In the genomic region with DNA sequence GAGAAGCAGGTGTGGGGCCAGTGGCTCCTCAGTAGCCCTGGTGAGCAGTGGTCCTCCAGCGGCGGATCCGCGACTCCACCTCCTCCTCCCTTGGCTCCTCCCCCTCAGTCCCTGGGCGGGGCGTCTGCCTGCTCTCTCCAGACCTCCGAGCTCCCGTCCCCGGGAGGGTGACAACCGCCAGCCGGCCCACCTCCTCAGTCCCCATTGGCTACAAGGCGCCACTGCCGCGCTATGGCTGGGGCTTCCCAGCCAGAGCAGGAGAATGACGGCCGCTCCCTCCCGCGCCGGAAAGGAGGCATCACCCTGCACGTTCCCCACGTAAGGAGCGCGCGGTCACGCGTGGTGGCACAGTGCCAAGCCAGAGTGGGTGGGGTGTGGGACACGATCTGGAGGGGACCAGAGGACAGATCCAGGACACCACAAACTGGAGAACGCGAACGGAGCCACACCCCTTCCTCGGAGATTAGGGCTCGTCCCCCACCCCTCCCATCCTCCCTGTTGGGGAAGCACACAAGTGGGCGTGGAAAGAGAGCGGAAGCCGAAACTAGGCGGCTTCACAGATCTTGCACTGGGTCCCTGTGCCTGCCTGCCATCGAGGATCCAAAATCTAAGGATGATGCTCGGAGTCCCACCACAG, we compare ENCODE assay signal across 7 mouse cellular contexts. TPM values are rescaled to one million over a fixed set of nuclear protein-coding genes. Genes with fewer than 3 reads are reported as not detected.
DNase-seq lines count a peak whose midpoint lies in the region; ATAC-seq lines count a peak whose summit lies in the region.

No protein-coding gene starts in this region.

- intact Hi-C loops in left cerebral cortex, postnatal 25 days (cut with DNase I): loop anchor here (1.0 to 2.0 kb wide), 3 partner anchors 40 to 109 kb away; partner anchors contain the start of genes 4930507D05Rik and Supv3l1

- peak overlapping the region; percentile 86 for H3K4me2 ChIP-seq in intestine, embryonic 15.5 days (replicated peaks)

- peak overlapping the region; percentile 88 for H3K27ac ChIP-seq in intestine, embryonic 15.5 days
- H3K27ac ChIP-seq in midbrain, embryonic 10.5 days (replicated peaks): peak overlapping the region; percentile 92

- no peaks in the 10 kb centered on the region for H3K9me3 ChIP-seq in intestine, embryonic 15.5 days
- H3K9me3 ChIP-seq in midbrain, embryonic 10.5 days (replicated peaks): no peaks in the 10 kb centered on the region

- no peaks in the 10 kb centered on the region for H3K36me3 ChIP-seq in intestine, embryonic 15.5 days
- H3K36me3 ChIP-seq in midbrain, embryonic 10.5 days: no peaks in the 10 kb centered on the region

- H3K9ac ChIP-seq in intestine, embryonic 15.5 days: peak overlapping the region; percentile 64

- ATAC-seq in intestine, embryonic 15.5 days: peak; percentile 97

- DNase-seq in adrenal gland, adult (ENCODE audit: inconsistent age in 2 of 2, low spot score in 1 of 2): peak; percentile 99 to 100
- peak; percentile 97 for DNase-seq in embryo, embryonic 10.5 days (ENCODE audit: low spot score)
- DNase-seq in gastrocnemius, postnatal 25 days: peak; percentile 97
- peak; percentile 96 to 99 for DNase-seq in left cerebral cortex, postnatal 25 days (ENCODE audit: low spot score in 2 of 2)
- peak; percentile 98 for DNase-seq in midbrain, embryonic 10.5 days (ENCODE audit: low spot score)
- peak; percentile 94 for DNase-seq in right cerebral cortex, postnatal 4 days

- under 1% methylated on average over 35 of the region's 38 CpGs for WGBS in intestine, embryonic 15.5 days
- under 1% methylated on average over 38 of the region's 38 CpGs for WGBS in midbrain, embryonic 10.5 days

- H3K4me3 ChIP-seq in intestine, embryonic 15.5 days (replicated peaks): peak overlapping the region; percentile 71
- H3K4me3 ChIP-seq in midbrain, embryonic 10.5 days: peak overlapping the region; percentile 71

- H3K4me1 ChIP-seq in intestine, embryonic 15.5 days (replicated peaks): peaks cover 27% of the 10 kb centered on the region
- H3K4me1 ChIP-seq in midbrain, embryonic 10.5 days: peaks cover 51% of the 10 kb centered on the region

- H3K27me3 ChIP-seq in intestine, embryonic 15.5 days (replicated peaks): no peaks in the 10 kb centered on the region
- peaks cover 11% of the 10 kb centered on the region for H3K27me3 ChIP-seq in midbrain, embryonic 10.5 days (ENCODE audit: low read depth, poor library complexity, severe bottlenecking)

RNA-seq across cellular contexts. Expression of gene Hk1, which starts 39.5 kb away (rescaled TPM):
- 1 to 10 TPM; 7.1 to 8.5 TPM for total RNA-seq in gastrocnemius, postnatal 25 days (2021)
- polyA plus RNA-seq in intestine, embryonic 15.5 days (2015; fragmentation: Nextera tagmentation; extraction: Ambion mirVana): 27.0 and 27.1 TPM in 2 replicates
- 100 to 1,000 TPM; 305 to 321 TPM for total RNA-seq in left cerebral cortex, postnatal 25 days (2021)
- 27.0 and 34.9 TPM in 2 replicates for polyA plus RNA-seq in midbrain, embryonic 10.5 days (2016; fragmentation: Nextera tagmentation; extraction: Ambion mirVana)

Comparison
In these comparisons a context has a peak if more than half of its experiments do, and no peak if none do; other contexts are left out.
1. Peak in every context shown above with its lines: DNase-seq, ATAC-seq, H3K4me3 ChIP-seq and H3K27ac ChIP-seq.
2. RNA of gene Hk1, which starts 39.5 kb away (total RNA-seq): 305 to 321 TPM in left cerebral cortex, postnatal 25 days; 7.1 to 8.5 TPM in gastrocnemius, postnatal 25 days; every median in the first group is over 10 times any median in the second.